Mouse (Mus musculus): ENCODE measurements around the gene Luc7l3. TPM values are rescaled to one million over a fixed set of nuclear protein-coding genes. Genes with fewer than 3 reads are reported as not detected.

Luc7l3 gene
- polyA plus RNA-seq, 1 experiment, result 10.7 TPM

- no peaks in the 10 kb centered on the region for H3K27me3 ChIP-seq (ENCODE audit: control insufficient read depth, insufficient read depth, low read length)
- H3K4me3 ChIP-seq (ENCODE audit: control insufficient read depth, low read depth, low read length), result no peak overlapping the region
- no peak overlapping the region for H3K27ac ChIP-seq (ENCODE audit: control insufficient read depth, insufficient read depth, low read depth, low read length)
- H3K4me1 ChIP-seq (ENCODE audit: control insufficient read depth, insufficient read depth, low read length), result peaks cover 3% of the 10 kb centered on the region; the same call in 1 of the 2 replicates
- TF ChIP-seq CTCF (IDR thresholded peaks at IDR 0.05; ENCODE audit: control insufficient read depth, insufficient read depth, insufficient replicate concordance, low read depth, low read length) (no peak), POLR2A (IDR thresholded peaks at IDR 0.05; ENCODE audit: control insufficient read depth, low read depth, low read length) (no peak)
- H3K36me3 ChIP-seq (ENCODE audit: control insufficient read depth, insufficient read depth, low read length), result no peaks in the 10 kb centered on the region
These were observed 3.7 kb downstream of the Luc7l3 start for GRCm38 (mm10) chr11:94318056-94318455.

DNA sequence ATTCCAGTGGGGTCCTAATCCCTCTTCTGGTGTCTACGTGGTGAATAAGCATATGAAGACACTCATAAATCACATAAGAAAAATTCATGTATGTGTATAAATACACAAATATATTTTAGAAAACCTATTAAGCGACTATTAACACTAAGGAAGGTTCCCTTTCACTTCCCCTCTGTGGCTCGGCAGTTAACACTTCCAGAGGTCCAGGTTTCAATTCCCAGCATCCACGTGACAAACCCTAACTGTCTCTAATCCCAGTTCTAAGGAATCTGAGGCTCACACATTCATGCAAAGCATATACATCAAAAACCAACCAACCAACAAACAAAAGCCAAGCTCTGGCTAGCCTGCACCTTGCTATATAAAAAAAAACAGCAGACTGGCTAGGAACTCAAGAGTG, 4.3 kb downstream of the Luc7l3 start:
- Histone ChIP-seq H3K36me3 (ENCODE audit: control insufficient read depth, insufficient read depth, low read length) (no peaks in the 10 kb centered on the region), H3K4me1 (ENCODE audit: control insufficient read depth, insufficient read depth, low read length) (peaks cover under 1% of the 10 kb centered on the region; the same call in 1 of the 2 replicates), H3K27ac (ENCODE audit: control insufficient read depth, insufficient read depth, low read depth, low read length) (no peak overlapping the region), H3K4me3 (ENCODE audit: control insufficient read depth, low read depth, low read length) (no peak overlapping the region), H3K27me3 (ENCODE audit: control insufficient read depth, insufficient read depth, low read length) (no peaks in the 10 kb centered on the region)
- TF ChIP-seq POLR2A (IDR thresholded peaks at IDR 0.05; ENCODE audit: control insufficient read depth, low read depth, low read length) (no peak), CTCF (IDR thresholded peaks at IDR 0.05; ENCODE audit: control insufficient read depth, insufficient read depth, insufficient replicate concordance, low read depth, low read length) (no peak)

- Histone ChIP-seq H3K27me3 (ENCODE audit: control insufficient read depth, insufficient read depth, low read length) (no peaks in the 10 kb centered on the region), H3K27ac (ENCODE audit: control insufficient read depth, insufficient read depth, low read depth, low read length) (no peak overlapping the region), H3K4me1 (ENCODE audit: control insufficient read depth, insufficient read depth, low read length) (no peaks in the 10 kb centered on the region; the same call in 1 of the 2 replicates), H3K4me3 (ENCODE audit: control insufficient read depth, low read depth, low read length) (no peak overlapping the region), H3K36me3 (ENCODE audit: control insufficient read depth, insufficient read depth, low read length) (no peaks in the 10 kb centered on the region)
- TF ChIP-seq POLR2A (IDR thresholded peaks at IDR 0.05; ENCODE audit: control insufficient read depth, low read depth, low read length) (no peak), CTCF (IDR thresholded peaks at IDR 0.05; ENCODE audit: control insufficient read depth, insufficient read depth, insufficient replicate concordance, low read depth, low read length) (no peak)
These were observed 4.8 kb downstream of the Luc7l3 start for GRCm38 (mm10) chr11:94317014-94317413.

- TF ChIP-seq CTCF (IDR thresholded peaks at IDR 0.05; ENCODE audit: control insufficient read depth, insufficient read depth, insufficient replicate concordance, low read depth, low read length) (no peak), POLR2A (IDR thresholded peaks at IDR 0.05; ENCODE audit: control insufficient read depth, low read depth, low read length) (no peak)
- no peak overlapping the region for H3K27ac ChIP-seq (ENCODE audit: control insufficient read depth, insufficient read depth, low read depth, low read length)
- H3K4me1 ChIP-seq (ENCODE audit: control insufficient read depth, insufficient read depth, low read length), result no peaks in the 10 kb centered on the region; the same call in 1 of the 2 replicates
- H3K27me3 ChIP-seq (ENCODE audit: control insufficient read depth, insufficient read depth, low read length), result no peaks in the 10 kb centered on the region
- H3K36me3 ChIP-seq (ENCODE audit: control insufficient read depth, insufficient read depth, low read length), result no peaks in the 10 kb centered on the region
- H3K4me3 ChIP-seq (ENCODE audit: control insufficient read depth, low read depth, low read length), result no peak overlapping the region
These were observed 5.3 kb downstream of the Luc7l3 start for GRCm38 (mm10) chr11:94316528-94316927.

DNA sequence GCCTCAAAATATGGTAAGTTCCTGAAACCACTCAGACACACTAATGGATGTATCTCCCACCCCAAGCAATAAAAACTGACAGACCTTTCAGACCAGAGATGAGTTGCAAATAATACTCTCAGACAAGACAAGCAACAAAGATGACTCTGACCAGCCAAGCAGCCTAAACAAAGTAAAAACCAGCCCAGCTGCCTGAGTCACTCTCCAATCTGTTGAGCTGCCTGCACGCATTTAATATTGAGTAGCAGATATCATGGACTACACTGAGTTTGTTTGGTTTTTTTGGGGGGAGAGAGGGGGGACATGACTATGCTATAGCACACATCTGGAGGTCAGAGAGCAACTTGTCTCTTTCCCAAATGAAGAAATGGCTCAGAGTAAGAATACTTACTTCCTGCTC, 6.5 kb downstream of the Luc7l3 start:
- TF ChIP-seq POLR2A (IDR thresholded peaks at IDR 0.05; ENCODE audit: control insufficient read depth, low read depth, low read length) (no peak), CTCF (IDR thresholded peaks at IDR 0.05; ENCODE audit: control insufficient read depth, insufficient read depth, insufficient replicate concordance, low read depth, low read length) (no peak)
- H3K4me1 ChIP-seq (ENCODE audit: control insufficient read depth, insufficient read depth, low read length), result no peaks in the 10 kb centered on the region; the same call in 1 of the 2 replicates
- H3K27ac ChIP-seq (ENCODE audit: control insufficient read depth, insufficient read depth, low read depth, low read length), result no peak overlapping the region
- H3K4me3 ChIP-seq (ENCODE audit: control insufficient read depth, low read depth, low read length), result no peak overlapping the region
- H3K36me3 ChIP-seq (ENCODE audit: control insufficient read depth, insufficient read depth, low read length), result no peaks in the 10 kb centered on the region
- no peaks in the 10 kb centered on the region for H3K27me3 ChIP-seq (ENCODE audit: control insufficient read depth, insufficient read depth, low read length)

DNA sequence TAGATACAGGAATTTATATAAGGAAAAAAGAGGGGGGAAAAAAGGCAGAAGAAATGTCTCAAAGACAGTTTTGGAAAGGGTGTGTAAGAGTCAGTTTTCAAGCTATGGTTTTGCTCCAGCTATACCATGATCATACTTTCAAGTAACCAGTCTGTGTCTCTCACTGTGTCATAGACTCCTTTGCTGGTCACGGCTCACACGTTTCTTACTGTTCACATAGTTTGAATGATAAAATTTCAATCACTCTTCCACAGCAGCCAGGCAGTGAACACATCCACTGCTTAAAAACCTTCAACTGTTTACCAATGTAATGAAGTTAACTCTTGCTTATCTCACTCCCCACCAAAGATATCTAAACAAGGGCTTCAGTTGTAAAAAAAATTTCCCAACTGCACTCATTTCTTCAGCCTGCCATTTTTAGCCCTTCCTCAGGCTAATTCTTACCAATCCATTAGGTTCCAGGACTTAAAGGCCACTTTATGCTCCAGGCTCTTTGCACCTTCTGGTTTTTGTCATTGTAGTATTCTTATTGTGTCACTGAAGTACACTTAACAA, 7.6 kb downstream of the Luc7l3 start:
- Histone ChIP-seq H3K36me3 (ENCODE audit: control insufficient read depth, insufficient read depth, low read length) (no peaks in the 10 kb centered on the region), H3K27me3 (ENCODE audit: control insufficient read depth, insufficient read depth, low read length) (no peaks in the 10 kb centered on the region), H3K4me3 (ENCODE audit: control insufficient read depth, low read depth, low read length) (no peak overlapping the region), H3K4me1 (ENCODE audit: control insufficient read depth, insufficient read depth, low read length) (no peaks in the 10 kb centered on the region; the same call in 1 of the 2 replicates), H3K27ac (ENCODE audit: control insufficient read depth, insufficient read depth, low read depth, low read length) (no peak overlapping the region)
- TF ChIP-seq POLR2A (IDR thresholded peaks at IDR 0.05; ENCODE audit: control insufficient read depth, low read depth, low read length), result no peak
- TF ChIP-seq CTCF (IDR thresholded peaks at IDR 0.05; ENCODE audit: control insufficient read depth, insufficient read depth, insufficient replicate concordance, low read depth, low read length), result no peak

GRCm38 (mm10) chr11:94312733-94313132, 9.1 kb downstream of the Luc7l3 start:
- no peaks in the 10 kb centered on the region; the same call in 1 of the 2 replicates for H3K4me1 ChIP-seq (ENCODE audit: control insufficient read depth, insufficient read depth, low read length)
- no peaks in the 10 kb centered on the region for H3K36me3 ChIP-seq (ENCODE audit: control insufficient read depth, insufficient read depth, low read length)
- no peak for TF ChIP-seq POLR2A (IDR thresholded peaks at IDR 0.05; ENCODE audit: control insufficient read depth, low read depth, low read length)
- no peak for TF ChIP-seq CTCF (IDR thresholded peaks at IDR 0.05; ENCODE audit: control insufficient read depth, insufficient read depth, insufficient replicate concordance, low read depth, low read length)
- H3K27ac ChIP-seq (ENCODE audit: control insufficient read depth, insufficient read depth, low read depth, low read length), result no peak overlapping the region
- H3K27me3 ChIP-seq (ENCODE audit: control insufficient read depth, insufficient read depth, low read length), result no peaks in the 10 kb centered on the region
- no peak overlapping the region for H3K4me3 ChIP-seq (ENCODE audit: control insufficient read depth, low read depth, low read length)

All from testis, adult 2 months (tissue).